Mouse (Mus musculus): ENCODE data around the gene Gm10309. TPM values are rescaled to one million over a fixed set of nuclear protein-coding genes. Genes with fewer than 3 reads are reported as not detected.
"Not testable (repeated sequence)": the region's sequence is repeated elsewhere in the genome, so short reads cannot be mapped to it uniquely, and the experiment has no call there.

Gene Gm10309
- polyA plus RNA-seq, 1 experiment from 2014 or later, result 0.29 TPM

DNA sequence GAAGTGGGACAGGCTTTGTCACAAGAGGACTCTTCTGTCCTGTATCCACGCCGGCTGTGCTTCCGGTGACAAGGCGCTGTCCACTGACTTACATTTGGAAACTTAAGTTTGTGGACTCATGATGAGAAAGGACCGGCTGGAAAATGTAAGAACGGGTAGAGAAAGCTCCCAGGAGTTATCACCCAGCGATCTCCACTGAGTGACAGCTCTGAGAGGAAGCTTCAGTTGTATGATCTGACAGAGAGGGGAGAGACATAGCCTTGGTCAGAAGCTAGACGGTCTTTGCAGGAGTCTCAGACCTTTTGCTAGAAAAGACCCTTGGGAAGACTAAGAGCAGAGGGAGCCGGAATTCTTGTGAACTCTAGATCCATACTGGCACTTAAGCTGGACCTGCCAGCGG lies 15.2 kb downstream of the Gm10309 start:
- no peak overlapping the region for H3K9ac ChIP-seq
- no peaks in the 10 kb centered on the region for H3K9me3 ChIP-seq
- H3K4me2 ChIP-seq (replicated peaks), result no peak overlapping the region
- WGBS, result 90% methylated on average over 10 of the region's 10 CpGs
- no peak overlapping the region for H3K4me3 ChIP-seq
- no peaks in the 10 kb centered on the region for H3K27me3 ChIP-seq
- H3K36me3 ChIP-seq, result no peaks in the 10 kb centered on the region
- H3K4me1 ChIP-seq, result peaks cover 12% of the 10 kb centered on the region
- no peak overlapping the region for H3K27ac ChIP-seq
- no peak for ATAC-seq (ENCODE audit: low FRiP score, low read depth)

DNA sequence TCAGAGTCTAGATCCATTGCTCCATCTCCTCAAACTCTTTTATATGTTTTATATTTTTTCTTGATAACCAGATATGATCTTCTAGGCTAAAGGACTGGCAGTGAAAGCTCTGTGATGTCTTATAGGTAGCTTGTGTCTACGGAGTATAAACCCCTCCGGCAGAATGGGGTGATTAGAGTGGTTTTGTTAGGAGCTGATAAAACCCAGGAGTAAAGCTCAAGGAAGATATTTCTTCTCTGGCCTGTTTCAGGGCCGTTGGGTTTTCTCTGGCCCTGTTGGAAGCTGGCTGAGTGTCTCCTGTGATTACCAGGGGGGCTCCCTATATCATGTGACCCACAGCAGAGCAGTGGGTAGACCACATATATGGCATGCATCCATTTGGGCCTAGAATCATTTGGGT lies 17.6 kb downstream of the Gm10309 start:
- no peak overlapping the region for H3K4me3 ChIP-seq
- ATAC-seq (ENCODE audit: low FRiP score, low read depth), result no peak
- no peaks in the 10 kb centered on the region for H3K27me3 ChIP-seq
- H3K36me3 ChIP-seq, result no peaks in the 10 kb centered on the region
- no peaks in the 10 kb centered on the region for H3K9me3 ChIP-seq
- no peaks in the 10 kb centered on the region for H3K4me1 ChIP-seq
- no peak overlapping the region for H3K27ac ChIP-seq
- H3K9ac ChIP-seq, result no peak overlapping the region
- WGBS, result 78% methylated on average over 3 of the region's 3 CpGs
- no peak overlapping the region for H3K4me2 ChIP-seq (replicated peaks)

DNA sequence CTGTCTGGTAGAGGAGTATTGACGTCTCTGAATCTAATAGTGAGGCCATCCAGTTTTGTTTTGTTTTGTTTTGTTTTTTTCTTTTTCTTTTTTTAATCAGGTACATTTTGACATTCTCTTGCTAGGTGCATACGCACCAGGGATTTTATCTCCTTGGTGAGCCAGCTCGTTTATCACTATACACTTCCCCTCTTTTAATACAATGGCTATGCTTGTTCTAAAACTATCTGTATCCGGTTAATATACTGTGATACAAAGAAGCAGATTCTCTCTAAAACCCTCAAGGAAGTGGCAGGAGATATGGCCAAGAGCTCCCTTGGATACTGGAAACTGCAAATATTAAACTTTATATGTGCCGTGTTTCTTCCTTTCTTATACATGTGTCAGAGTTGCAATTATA lies 18.4 kb downstream of the Gm10309 start:
- Histone ChIP-seq H3K4me1 (no peaks in the 10 kb centered on the region), H3K9me3 (no peaks in the 10 kb centered on the region), H3K27me3 (no peaks in the 10 kb centered on the region)

DNA sequence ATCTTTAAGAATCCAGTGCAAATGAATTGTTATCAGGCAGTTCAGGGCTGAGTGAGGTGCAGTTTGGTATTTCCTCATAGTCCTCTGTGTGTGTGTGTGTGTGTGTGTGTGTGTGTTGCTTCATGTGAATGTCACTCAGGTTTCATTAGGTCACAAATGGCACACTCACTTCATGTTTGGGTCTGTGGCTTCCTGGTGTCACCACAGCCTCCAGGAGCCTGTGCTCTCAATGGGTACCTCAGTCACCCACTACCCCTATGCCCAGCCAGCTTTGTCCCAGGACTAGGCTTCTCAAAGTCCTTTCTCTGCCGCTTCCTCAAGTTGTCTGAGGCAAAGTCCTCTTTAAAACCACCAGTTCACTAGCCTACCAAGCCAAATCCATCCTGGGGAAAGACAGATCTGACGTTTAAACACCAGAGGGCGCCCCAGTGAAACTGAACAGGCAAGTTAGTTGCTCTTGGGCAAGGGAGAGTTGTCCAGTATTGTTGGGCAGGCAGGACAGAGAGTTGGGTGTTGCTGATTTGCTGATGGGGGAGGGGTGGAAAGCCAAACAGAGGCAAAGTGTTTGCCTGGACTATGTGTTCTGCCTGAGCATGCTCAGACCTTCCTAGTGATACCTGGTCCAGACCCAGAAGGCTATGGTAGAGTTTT lies 20.8 kb downstream of the Gm10309 start:
- ATAC-seq (ENCODE audit: low FRiP score, low read depth), result 0 out of 2 replicates have a peak, but pooled peaks have one; percentile 40
- Histone ChIP-seq H3K27me3 (no peaks in the 10 kb centered on the region), H3K27ac (no peak overlapping the region), H3K9ac (no peak overlapping the region), H3K4me2 (replicated peaks) (no peak overlapping the region), H3K36me3 (0 out of 2 replicates have a peak, but pooled peaks cover 3% of the 10 kb centered on the region), H3K4me1 (no peaks in the 10 kb centered on the region), H3K4me3 (no peak overlapping the region), H3K9me3 (no peaks in the 10 kb centered on the region)
- WGBS, result 13% methylated on average over 3 of the region's 3 CpGs

More for the DNA sequence above, 18.4 kb downstream of the Gm10309 start:
- Histone ChIP-seq H3K9ac (no peak overlapping the region), H3K4me3 (no peak overlapping the region), H3K27ac (no peak overlapping the region), H3K4me2 (replicated peaks) (no peak overlapping the region), H3K36me3 (0 out of 2 replicates have a peak, but pooled peaks cover 3% of the 10 kb centered on the region)
- WGBS, result 89% methylated on average over 5 of the region's 5 CpGs
- ATAC-seq (ENCODE audit: low FRiP score, low read depth), result no peak

DNA sequence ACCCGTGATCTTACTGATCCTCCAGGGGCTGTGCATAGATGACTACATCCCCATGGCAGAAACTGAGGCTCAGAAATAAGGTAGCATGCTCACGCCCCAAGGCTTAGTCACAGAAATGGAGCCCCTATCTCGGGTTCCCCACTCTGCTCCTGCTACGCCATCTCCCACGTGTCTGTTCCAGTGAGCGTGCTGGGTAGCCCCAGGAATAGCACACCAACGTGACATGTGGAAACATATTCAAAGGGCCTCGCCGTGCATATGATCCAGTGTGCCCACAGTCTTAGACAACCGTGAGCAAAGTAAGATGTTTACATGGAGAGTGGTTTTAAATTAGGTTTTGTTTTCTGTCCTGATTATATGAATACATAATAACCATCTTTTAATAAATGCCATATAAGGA lies 22.4 kb downstream of the Gm10309 start:
- WGBS, result 85% methylated on average over 10 of the region's 10 CpGs
- no peak overlapping the region for H3K4me2 ChIP-seq (replicated peaks)
- no peak for ATAC-seq (ENCODE audit: low FRiP score, low read depth)
- no peaks in the 10 kb centered on the region for H3K27me3 ChIP-seq
- H3K9ac ChIP-seq, result no peak overlapping the region
- 0 out of 2 replicates have a peak, but pooled peaks cover 3% of the 10 kb centered on the region for H3K36me3 ChIP-seq
- no peaks in the 10 kb centered on the region for H3K4me1 ChIP-seq
- H3K27ac ChIP-seq, result no peak overlapping the region
- no peaks in the 10 kb centered on the region for H3K9me3 ChIP-seq
- H3K4me3 ChIP-seq, result no peak overlapping the region

DNA sequence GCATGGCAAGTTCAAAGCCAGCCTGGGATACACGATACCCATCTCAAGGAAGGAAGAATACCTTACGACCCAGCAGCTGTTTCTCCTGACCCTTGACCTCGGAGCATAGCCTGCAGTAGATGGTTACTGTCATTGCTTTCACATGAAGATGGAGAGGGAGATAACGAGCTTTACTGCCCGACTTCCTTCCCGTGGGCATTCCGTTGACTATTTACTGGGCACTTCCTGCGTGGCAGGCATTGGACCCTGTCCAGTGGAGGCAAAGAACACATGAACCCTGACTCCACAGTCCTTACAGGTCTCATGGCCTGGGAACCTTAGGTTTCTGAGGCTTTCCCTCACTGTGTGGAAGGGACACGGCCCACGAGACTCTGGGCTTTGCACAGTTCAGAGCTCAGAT lies 25.6 kb downstream of the Gm10309 start:
- no peak for ATAC-seq (ENCODE audit: low FRiP score, low read depth)
- no peak overlapping the region for H3K9ac ChIP-seq
- H3K4me2 ChIP-seq (replicated peaks), result no peak overlapping the region
- H3K27ac ChIP-seq, result no peak overlapping the region
- H3K27me3 ChIP-seq, result no peaks in the 10 kb centered on the region
- H3K4me3 ChIP-seq, result no peak overlapping the region
- H3K36me3 ChIP-seq, result 0 out of 2 replicates have a peak, but pooled peaks cover 3% of the 10 kb centered on the region
- no peaks in the 10 kb centered on the region for H3K4me1 ChIP-seq
- H3K9me3 ChIP-seq, result no peaks in the 10 kb centered on the region
- WGBS, result 69% methylated on average over 10 of the region's 10 CpGs

DNA sequence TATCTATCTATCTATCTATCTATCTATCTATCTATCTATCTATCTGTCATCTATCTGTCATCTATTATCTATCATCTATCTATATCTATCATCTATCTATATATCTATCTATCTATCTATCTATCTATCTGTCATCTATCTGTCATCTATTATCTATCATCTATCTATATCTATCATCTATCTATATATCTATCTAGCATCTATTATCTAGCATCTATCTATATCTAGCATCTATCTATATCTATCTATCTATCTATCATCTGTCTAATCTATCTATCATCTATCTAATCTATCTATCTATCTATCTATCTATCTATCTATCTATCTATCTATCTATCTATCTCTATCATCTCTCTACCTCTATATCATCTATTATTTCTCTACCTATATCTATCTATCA lies 27.6 kb downstream of the Gm10309 start:
- not testable (repeated sequence) for H3K9me3 ChIP-seq; H3K4me3 ChIP-seq; H3K27me3 ChIP-seq; H3K27ac ChIP-seq; H3K9ac ChIP-seq; H3K36me3 ChIP-seq; H3K4me1 ChIP-seq; ATAC-seq (ENCODE audit: low FRiP score, low read depth); H3K4me2 ChIP-seq (replicated peaks)

DNA sequence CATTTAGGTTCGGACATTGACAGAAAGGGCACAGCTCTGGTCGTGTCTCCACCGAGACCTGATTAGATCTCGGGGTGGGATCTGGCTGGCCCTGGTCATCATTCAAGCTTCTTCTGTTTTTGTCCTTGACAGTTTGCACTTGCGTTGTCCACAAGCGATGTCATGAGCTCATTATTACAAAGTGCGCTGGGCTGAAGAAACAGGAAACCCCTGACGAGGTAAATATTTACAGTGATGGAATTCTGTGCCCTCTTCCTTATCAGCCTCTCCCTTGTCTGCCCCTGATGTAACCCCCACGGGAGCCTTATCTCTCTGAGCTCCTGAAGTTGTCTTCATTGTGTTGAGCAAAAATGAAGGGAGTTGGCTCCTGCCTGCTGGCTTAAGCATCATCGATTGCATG lies 28.4 kb downstream of the Gm10309 start:
- no peaks in the 10 kb centered on the region for H3K27me3 ChIP-seq
- no peak overlapping the region for H3K4me2 ChIP-seq (replicated peaks)
- no peak for ATAC-seq (ENCODE audit: low FRiP score, low read depth)
- H3K27ac ChIP-seq, result no peak overlapping the region
- no peak overlapping the region for H3K4me3 ChIP-seq
- H3K9ac ChIP-seq, result no peak overlapping the region
- H3K4me1 ChIP-seq, result no peaks in the 10 kb centered on the region
- 85% methylated on average over 10 of the region's 10 CpGs for WGBS
- no peaks in the 10 kb centered on the region for H3K36me3 ChIP-seq
- no peaks in the 10 kb centered on the region for H3K9me3 ChIP-seq

DNA sequence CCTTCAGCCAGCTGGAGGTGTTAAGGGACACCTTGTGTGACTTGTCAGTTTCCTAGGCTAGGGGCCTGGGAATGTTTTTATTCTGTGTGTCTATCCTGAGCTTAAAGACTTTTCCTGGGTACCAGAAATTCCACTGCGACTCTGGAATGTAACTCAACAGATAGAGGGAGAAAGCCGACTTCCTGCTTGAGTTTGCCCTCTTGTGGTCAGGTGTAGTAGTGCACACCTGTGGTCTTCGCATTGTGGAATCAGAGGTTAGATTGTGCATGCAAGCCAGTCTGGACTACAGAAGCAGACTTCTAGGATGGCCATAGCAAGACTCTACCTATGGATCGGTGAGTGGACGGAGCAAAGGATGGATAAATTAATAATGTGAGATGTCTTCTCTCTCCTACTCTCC lies 33.3 kb downstream of the Gm10309 start:
- H3K4me2 ChIP-seq (replicated peaks), result no peak overlapping the region
- ATAC-seq (ENCODE audit: low FRiP score, low read depth), result no peak
- no peaks in the 10 kb centered on the region for H3K36me3 ChIP-seq
- no peak overlapping the region for H3K4me3 ChIP-seq
- H3K9ac ChIP-seq, result no peak overlapping the region
- WGBS, result 40% methylated on average over 5 of the region's 5 CpGs
- peaks cover 28% of the 10 kb centered on the region for H3K4me1 ChIP-seq
- no peaks in the 10 kb centered on the region for H3K27me3 ChIP-seq
- no peak overlapping the region for H3K27ac ChIP-seq
- no peaks in the 10 kb centered on the region for H3K9me3 ChIP-seq

DNA sequence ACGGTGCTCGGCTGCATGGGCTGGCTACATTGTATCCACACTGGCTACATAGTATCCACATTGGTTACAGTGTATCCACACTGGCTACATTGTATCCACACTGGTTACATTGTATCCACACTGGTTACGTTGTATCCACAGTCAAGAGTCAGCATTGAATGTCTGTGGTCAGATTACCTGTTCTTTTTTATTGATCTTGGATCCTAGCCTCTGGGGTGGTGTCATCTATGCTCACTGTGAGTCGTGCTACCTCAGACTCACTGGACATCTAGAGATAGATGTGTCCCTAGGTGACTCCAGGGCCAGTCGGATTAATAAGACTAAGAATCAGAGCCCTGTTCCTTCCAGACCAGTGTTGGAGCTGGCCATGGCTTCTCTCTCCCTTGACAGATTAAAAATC lies 34.9 kb downstream of the Gm10309 start:
- ATAC-seq (ENCODE audit: low FRiP score, low read depth), result no peak
- Histone ChIP-seq H3K27ac (no peak overlapping the region), H3K9me3 (no peaks in the 10 kb centered on the region), H3K4me3 (no peak overlapping the region), H3K4me2 (replicated peaks) (no peak overlapping the region), H3K9ac (no peak overlapping the region), H3K27me3 (no peaks in the 10 kb centered on the region), H3K4me1 (peaks cover 28% of the 10 kb centered on the region), H3K36me3 (no peaks in the 10 kb centered on the region)
- 83% methylated on average over 5 of the region's 5 CpGs for WGBS

DNA sequence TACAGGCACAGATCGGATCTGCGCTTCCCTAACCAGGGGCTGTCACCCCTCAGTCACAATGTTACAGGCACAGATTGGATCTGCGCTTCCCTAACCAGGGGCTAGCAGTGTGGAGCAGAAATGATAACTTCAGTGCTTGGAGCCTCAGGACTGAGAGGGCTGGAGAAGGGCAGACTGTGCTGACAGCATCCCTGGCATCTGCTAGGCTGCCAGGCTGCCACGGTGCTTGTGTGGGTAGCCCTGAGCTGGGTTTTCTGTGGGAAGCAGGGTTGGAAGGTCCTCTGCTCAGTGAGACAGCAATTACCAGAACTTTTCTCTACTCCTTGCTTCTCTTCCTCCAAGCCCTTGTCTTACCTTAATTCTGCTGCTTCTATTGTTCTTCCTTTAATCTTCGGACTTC lies 37.1 kb downstream of the Gm10309 start:
- H3K9ac ChIP-seq, result no peak overlapping the region
- peaks cover 33% of the 10 kb centered on the region for H3K4me1 ChIP-seq
- no peak overlapping the region for H3K4me3 ChIP-seq
- H3K27me3 ChIP-seq, result no peaks in the 10 kb centered on the region
- no peaks in the 10 kb centered on the region for H3K36me3 ChIP-seq
- WGBS, result 86% methylated on average over 5 of the region's 5 CpGs
- no peaks in the 10 kb centered on the region for H3K9me3 ChIP-seq
- no peak overlapping the region for H3K4me2 ChIP-seq (replicated peaks)
- H3K27ac ChIP-seq, result no peak overlapping the region
- no peak for ATAC-seq (ENCODE audit: low FRiP score, low read depth)

DNA sequence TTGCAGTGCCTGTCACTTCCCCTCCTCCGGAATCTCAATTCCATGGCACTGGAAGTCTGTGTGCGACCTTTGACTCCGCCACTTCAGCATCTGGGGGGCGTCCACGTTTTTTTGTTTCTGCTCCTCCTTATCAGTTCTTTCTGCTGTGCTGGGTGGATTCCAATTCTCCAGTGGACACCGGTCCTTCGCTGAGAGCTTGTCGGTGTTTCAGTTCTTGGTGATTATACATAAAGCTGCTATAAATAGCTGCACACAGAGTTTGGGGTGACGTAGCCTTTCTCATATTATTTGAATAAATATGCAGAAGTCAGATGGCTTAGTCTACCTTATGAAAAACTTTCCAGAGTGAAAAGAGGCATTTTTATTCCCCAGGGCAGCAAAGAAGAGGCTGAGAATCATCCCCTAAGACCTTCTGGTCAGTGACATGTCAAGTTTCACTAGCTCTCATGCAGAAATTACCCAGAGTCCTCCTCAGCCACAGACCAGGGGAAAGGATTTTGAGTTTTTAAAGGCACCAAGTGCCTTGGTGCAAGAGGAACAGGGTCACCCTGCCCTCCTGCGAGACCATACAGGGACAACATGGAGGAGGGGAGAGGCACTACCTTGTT lies 37.6 kb downstream of the Gm10309 start:
- H3K9ac ChIP-seq, result no peak overlapping the region
- 70% methylated on average over 10 of the region's 10 CpGs for WGBS
- peaks cover 33% of the 10 kb centered on the region for H3K4me1 ChIP-seq
- no peaks in the 10 kb centered on the region for H3K36me3 ChIP-seq
- H3K27ac ChIP-seq, result no peak overlapping the region
- no peaks in the 10 kb centered on the region for H3K9me3 ChIP-seq
- no peak overlapping the region for H3K4me2 ChIP-seq (replicated peaks)
- H3K27me3 ChIP-seq, result no peaks in the 10 kb centered on the region
- H3K4me3 ChIP-seq, result no peak overlapping the region
- ATAC-seq (ENCODE audit: low FRiP score, low read depth), result no peak

DNA sequence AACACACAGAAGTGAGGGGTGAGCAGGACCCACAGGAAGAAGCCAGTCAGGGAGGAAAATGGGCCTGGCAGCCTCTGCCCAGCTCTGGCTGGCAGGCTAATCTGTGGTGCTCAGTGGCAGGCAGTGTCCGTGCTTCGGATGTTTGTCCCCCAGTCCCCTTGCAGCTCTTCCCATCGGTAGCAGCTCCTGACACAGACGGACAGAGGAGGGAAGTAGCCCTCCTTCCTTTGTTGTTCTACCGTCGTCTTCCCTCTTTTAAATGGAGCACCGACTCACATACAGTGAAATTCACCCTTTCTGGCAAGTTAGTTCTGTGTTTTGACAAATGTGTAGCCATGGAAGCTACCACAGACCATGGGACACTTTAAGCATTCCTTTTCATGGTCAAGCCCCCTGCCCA lies 38.2 kb downstream of the Gm10309 start:
- Histone ChIP-seq H3K4me1 (peaks cover 33% of the 10 kb centered on the region), H3K27ac (no peak overlapping the region), H3K9me3 (no peaks in the 10 kb centered on the region), H3K27me3 (no peaks in the 10 kb centered on the region), H3K4me2 (replicated peaks) (no peak overlapping the region), H3K36me3 (no peaks in the 10 kb centered on the region), H3K9ac (no peak overlapping the region), H3K4me3 (no peak overlapping the region)
- no peak for ATAC-seq (ENCODE audit: low FRiP score, low read depth)
- WGBS, result 71% methylated on average over 7 of the region's 7 CpGs

Data from limb, embryonic 13.5 days (tissue).